Mouse (Mus musculus): ENCODE measurements at regions not wholly inside any gene's neighbourhood (a gene's known extent, or its start where the extent isn't known, plus 50 kb on each side); places are given as distances from the start of the nearest gene placed in this dataset.

GRCm38 (mm10) chr3:40267514-40267913, 263.6 kb upstream of the Intu start:
- Histone ChIP-seq H3K4me3 (ENCODE audit: insufficient read depth, poor library complexity, severe bottlenecking) (no peak overlapping the region), H3K79me2 (ENCODE audit: control insufficient read depth, insufficient read depth) (no peaks in the 10 kb centered on the region), H3K79me3 (ENCODE audit: low read depth) (no peaks in the 10 kb centered on the region), H3K36me3 (ENCODE audit: control insufficient read depth, insufficient read depth) (no peaks in the 10 kb centered on the region), H3K27me3 (ENCODE audit: control insufficient read depth, insufficient read depth, insufficient read length) (no peaks in the 10 kb centered on the region), H3ac (ENCODE audit: control insufficient read depth, insufficient read length, low read depth) (no peak overlapping the region)
- no peak for TF ChIP-seq USF1 (IDR thresholded peaks at IDR 0.05; ENCODE audit: low read depth)
- no peak for TF ChIP-seq CEBPB (IDR thresholded peaks at IDR 0.05; ENCODE audit: low read depth)
- TF ChIP-seq MYOD1 (IDR thresholded peaks at IDR 0.05; ENCODE audit: control insufficient read depth, insufficient read length, low read depth): no peak
- no peak for TF ChIP-seq MYOG (IDR thresholded peaks at IDR 0.05; ENCODE audit: control insufficient read depth, extremely low read depth, insufficient read length)
- TF ChIP-seq MAX (IDR thresholded peaks at IDR 0.05): no peak
- TF ChIP-seq FOSL1 (IDR thresholded peaks at IDR 0.05; ENCODE audit: insufficient read depth, low read length, poor library complexity, severe bottlenecking): no peak
- no peak for TF ChIP-seq CTCF (IDR thresholded peaks at IDR 0.05; ENCODE audit: control insufficient read depth, insufficient read depth, insufficient read length)

GRCm38 (mm10) chr3:40282926-40283325, 248.2 kb upstream of the Intu start:
- H3K4me3 ChIP-seq (ENCODE audit: insufficient read depth, poor library complexity, severe bottlenecking): no peak overlapping the region
- H3K36me3 ChIP-seq (ENCODE audit: control insufficient read depth, insufficient read depth): no peaks in the 10 kb centered on the region
- no peaks in the 10 kb centered on the region for H3K79me3 ChIP-seq (ENCODE audit: low read depth)
- no peak overlapping the region for H3ac ChIP-seq (ENCODE audit: control insufficient read depth, insufficient read length, low read depth)
- no peak for TF ChIP-seq MYOG (IDR thresholded peaks at IDR 0.05; ENCODE audit: control insufficient read depth, extremely low read depth, insufficient read length)
- H3K27me3 ChIP-seq (ENCODE audit: control insufficient read depth, insufficient read depth, insufficient read length): no peaks in the 10 kb centered on the region
- H3K79me2 ChIP-seq (ENCODE audit: control insufficient read depth, insufficient read depth): no peaks in the 10 kb centered on the region

- no peaks in the 10 kb centered on the region for H3K79me2 ChIP-seq (ENCODE audit: control insufficient read depth, insufficient read depth)
- no peak for TF ChIP-seq FOSL1 (IDR thresholded peaks at IDR 0.05; ENCODE audit: insufficient read depth, low read length, poor library complexity, severe bottlenecking)
- no peak for TF ChIP-seq MYOD1 (IDR thresholded peaks at IDR 0.05; ENCODE audit: control insufficient read depth, insufficient read length, low read depth)
- TF ChIP-seq MYOG (IDR thresholded peaks at IDR 0.05; ENCODE audit: control insufficient read depth, extremely low read depth, insufficient read length): no peak
- no peak for TF ChIP-seq CTCF (IDR thresholded peaks at IDR 0.05; ENCODE audit: control insufficient read depth, insufficient read depth, insufficient read length)
- no peak for TF ChIP-seq USF1 (IDR thresholded peaks at IDR 0.05; ENCODE audit: low read depth)
- TF ChIP-seq MAX (IDR thresholded peaks at IDR 0.05): no peak
- no peak for TF ChIP-seq CEBPB (IDR thresholded peaks at IDR 0.05; ENCODE audit: low read depth)
- no peak overlapping the region for H3ac ChIP-seq (ENCODE audit: control insufficient read depth, insufficient read length, low read depth)
- no peaks in the 10 kb centered on the region for H3K36me3 ChIP-seq (ENCODE audit: control insufficient read depth, insufficient read depth)
- no peaks in the 10 kb centered on the region for H3K79me3 ChIP-seq (ENCODE audit: low read depth)
- H3K4me3 ChIP-seq (ENCODE audit: insufficient read depth, poor library complexity, severe bottlenecking): no peak overlapping the region
- no peaks in the 10 kb centered on the region for H3K27me3 ChIP-seq (ENCODE audit: control insufficient read depth, insufficient read depth, insufficient read length)
Observed at GRCm38 (mm10) chr3:40286959-40287710, 244.0 kb upstream of the Intu start.

- H3K79me2 ChIP-seq (ENCODE audit: control insufficient read depth, insufficient read depth): no peaks in the 10 kb centered on the region
- TF ChIP-seq CEBPB (IDR thresholded peaks at IDR 0.05; ENCODE audit: low read depth) (no peak), CTCF (IDR thresholded peaks at IDR 0.05; ENCODE audit: control insufficient read depth, insufficient read depth, insufficient read length) (no peak), MYOG (IDR thresholded peaks at IDR 0.05; ENCODE audit: control insufficient read depth, extremely low read depth, insufficient read length) (no peak), FOSL1 (IDR thresholded peaks at IDR 0.05; ENCODE audit: insufficient read depth, low read length, poor library complexity, severe bottlenecking) (no peak), USF1 (IDR thresholded peaks at IDR 0.05; ENCODE audit: low read depth) (no peak), MYOD1 (IDR thresholded peaks at IDR 0.05; ENCODE audit: control insufficient read depth, insufficient read length, low read depth) (no peak), MAX (IDR thresholded peaks at IDR 0.05) (no peak)
- H3K36me3 ChIP-seq (ENCODE audit: control insufficient read depth, insufficient read depth): no peaks in the 10 kb centered on the region
Observed at GRCm38 (mm10) chr3:40297120-40297519, 234.0 kb upstream of the Intu start.

GRCm38 (mm10) chr3:40320319-40320718, 210.8 kb upstream of the Intu start:
- no peaks in the 10 kb centered on the region for H3K27me3 ChIP-seq (ENCODE audit: control insufficient read depth, insufficient read depth, insufficient read length)
- H3K36me3 ChIP-seq (ENCODE audit: control insufficient read depth, insufficient read depth): no peaks in the 10 kb centered on the region

More at GRCm38 (mm10) chr3:40297120-40297519, 234.0 kb upstream of the Intu start:
- H3ac ChIP-seq (ENCODE audit: control insufficient read depth, insufficient read length, low read depth): no peak overlapping the region
- H3K4me3 ChIP-seq (ENCODE audit: insufficient read depth, poor library complexity, severe bottlenecking): no peak overlapping the region
- H3K27me3 ChIP-seq (ENCODE audit: control insufficient read depth, insufficient read depth, insufficient read length): no peaks in the 10 kb centered on the region
- no peaks in the 10 kb centered on the region for H3K79me3 ChIP-seq (ENCODE audit: low read depth)

More at GRCm38 (mm10) chr3:40320319-40320718, 210.8 kb upstream of the Intu start:
- Histone ChIP-seq H3ac (ENCODE audit: control insufficient read depth, insufficient read length, low read depth) (no peak overlapping the region), H3K79me3 (ENCODE audit: low read depth) (no peaks in the 10 kb centered on the region), H3K79me2 (ENCODE audit: control insufficient read depth, insufficient read depth) (no peaks in the 10 kb centered on the region), H3K4me3 (ENCODE audit: insufficient read depth, poor library complexity, severe bottlenecking) (no peak overlapping the region)
- TF ChIP-seq FOSL1 (IDR thresholded peaks at IDR 0.05; ENCODE audit: insufficient read depth, low read length, poor library complexity, severe bottlenecking) (no peak), CTCF (IDR thresholded peaks at IDR 0.05; ENCODE audit: control insufficient read depth, insufficient read depth, insufficient read length) (no peak)

Measured in C2C12 (cell line).